Mouse (Mus musculus) neural tube, embryonic 13.5 days (tissue): ENCODE results near the gene Anxa11. TPM values are rescaled to one million over a fixed set of nuclear protein-coding genes. Genes with fewer than 3 reads are reported as not detected.

Experiments
- ATAC-seq: fragments of 200-750 bp; cut with Nextera tagmentation; 2 replicates; pipeline ENCODE4 v1.8.0; 2017; ENCODE audit warnings: low read depth, mild to moderate bottlenecking, moderate TSS enrichment, moderate library complexity
- H3K27ac ChIP-seq: fragments of 300-500 bp; sonication (generic); replicated peaks from 2 replicates; pipeline ENCODE4 v1.5.1; 2015; ENCODE audit warnings: moderate library complexity, mild to moderate bottlenecking, inconsistent platforms
- H3K27me3 ChIP-seq: fragments of 300-500 bp; sonication (generic); 2 replicates; pipeline ENCODE4 v1.6.1; 2015; ENCODE audit warnings: mild to moderate bottlenecking, inconsistent platforms
- H3K36me3 ChIP-seq: fragments of 300-500 bp; sonication (generic); 2 replicates; pipeline ENCODE4 v1.6.1; 2015; ENCODE audit warnings: mild to moderate bottlenecking, inconsistent platforms
- H3K4me1 ChIP-seq: fragments of 300-500 bp; sonication (generic); replicated peaks from 2 replicates; pipeline ENCODE4 v1.6.1; 2015; ENCODE audit warnings: inconsistent platforms
- H3K4me2 ChIP-seq: fragments of 300-500 bp; sonication (generic); 2 replicates; pipeline ENCODE4 v1.6.1; 2015; ENCODE audit warnings: inconsistent platforms, mild to moderate bottlenecking, moderate library complexity
- H3K4me3 ChIP-seq: fragments of 300-500 bp; sonication (generic); 2 replicates; pipeline ENCODE4 v1.5.1; 2015; ENCODE audit warnings: mild to moderate bottlenecking, inconsistent platforms
- H3K9ac ChIP-seq: fragments of 300-500 bp; sonication (generic); 2 replicates; pipeline ENCODE4 v1.6.1; 2015; ENCODE audit warnings: moderate library complexity, mild to moderate bottlenecking, inconsistent platforms
- H3K9me3 ChIP-seq: fragments of 300-500 bp; sonication (generic); 2 replicates; pipeline ENCODE4 v1.6.1; 2016; ENCODE audit warnings: inconsistent platforms
- WGBS: fragments of 180-500 bp; shearing (Covaris S2); methylation state at CpG from one replicate; pipeline ENCODE4 v1.1.7; 2015; 5-methylcytosine and 5-hydroxymethylcytosine counted together
- polyA plus RNA-seq: library from polyadenylated mRNA; unstranded; fragments of >200 nt; fragmentation: Nextera tagmentation; extraction: Ambion mirVana; gene quantifications from 2 replicates; pipeline ENCODE4 v1.2.1, GENCODE M21; 2015

Gene Anxa11
- polyA plus RNA-seq, 1 experiment from 2014 or later: 3.1 TPM

DNA sequence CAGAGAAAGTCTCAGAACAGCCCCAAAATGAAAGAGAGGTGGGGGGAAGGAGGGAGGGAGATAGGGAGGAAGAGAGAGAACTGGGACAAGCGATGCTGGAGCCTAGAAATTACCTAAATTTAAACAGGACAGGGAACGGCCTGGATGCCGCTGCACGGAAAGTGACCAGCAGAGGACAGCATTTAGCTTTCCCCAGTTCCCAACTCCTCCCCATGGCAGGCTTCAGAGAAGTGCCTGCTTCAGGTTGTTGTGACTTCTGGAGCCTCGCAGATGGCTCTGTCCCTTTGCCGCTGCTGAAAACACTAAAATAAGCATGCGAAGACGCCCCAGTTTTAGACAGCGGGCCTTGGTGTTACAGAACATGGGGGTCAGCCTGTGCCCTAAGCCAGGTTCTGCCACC, 25.5 kb upstream of the Anxa11 start:
- Histone ChIP-seq H3K4me3 (no peak overlapping the region), H3K36me3 (no peaks in the 10 kb centered on the region), H3K27ac (no peak overlapping the region), H3K27me3 (no peaks in the 10 kb centered on the region), H3K4me2 (no peak overlapping the region), H3K9ac (no peak overlapping the region), H3K9me3 (no peaks in the 10 kb centered on the region), H3K4me1 (no peaks in the 10 kb centered on the region; the same call in 1 of the 2 replicates)
- 8% methylated on average over 9 of the region's 9 CpGs for WGBS
- ATAC-seq: peak; percentile 71; the same call in 1 of the 2 replicates

DNA sequence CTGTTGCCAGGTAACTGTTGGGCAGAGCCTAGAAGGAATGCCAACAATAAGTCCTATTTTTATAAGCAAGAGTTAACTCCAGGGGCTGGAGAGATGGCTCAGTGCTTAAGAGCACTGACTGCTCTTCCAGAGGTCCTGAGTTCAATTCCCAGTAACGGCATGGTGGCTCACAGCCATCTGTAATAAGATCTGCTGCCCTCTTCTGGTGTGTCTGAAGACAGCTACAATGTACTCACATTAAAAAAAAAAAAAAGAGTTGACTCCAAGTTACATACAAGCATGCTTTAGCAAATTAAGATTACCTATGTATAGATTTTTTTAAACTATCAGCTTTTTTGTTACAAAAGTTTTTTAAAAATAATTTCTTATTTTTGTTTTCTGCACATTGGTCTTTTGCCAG, 19.4 kb upstream of the Anxa11 start:
- no peaks in the 10 kb centered on the region for H3K9me3 ChIP-seq
- no peak overlapping the region for H3K27ac ChIP-seq
- WGBS: 79% methylated on average over 1 of the region's 1 CpGs
- no peak for ATAC-seq
- no peak overlapping the region for H3K9ac ChIP-seq
- H3K36me3 ChIP-seq: no peaks in the 10 kb centered on the region
- 0 out of 2 replicates have a peak, but pooled peaks cover 7% of the 10 kb centered on the region for H3K4me1 ChIP-seq
- no peak overlapping the region for H3K4me2 ChIP-seq
- H3K27me3 ChIP-seq: no peaks in the 10 kb centered on the region
- no peak overlapping the region for H3K4me3 ChIP-seq

DNA sequence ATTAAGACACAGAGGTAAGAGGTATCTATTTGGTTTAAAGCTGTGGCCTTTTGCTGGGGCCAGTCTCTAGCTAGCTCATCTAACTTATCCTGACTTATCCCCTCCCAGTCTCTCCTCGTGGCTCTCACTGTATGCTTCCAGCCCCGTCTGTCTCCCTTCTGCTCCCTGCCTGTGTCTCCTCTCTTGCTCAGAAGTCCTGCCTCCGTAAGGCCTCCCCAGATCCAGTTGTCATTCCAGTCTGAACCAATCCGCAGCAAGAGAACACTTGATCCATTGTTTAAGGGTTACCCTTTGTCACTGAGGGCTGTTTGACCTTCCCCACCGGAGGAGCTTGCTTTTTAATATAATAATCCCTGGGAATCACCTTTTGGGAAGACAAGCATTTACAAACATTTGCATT, 17.0 kb upstream of the Anxa11 start:
- Histone ChIP-seq H3K27ac (no peak overlapping the region), H3K9ac (no peak overlapping the region), H3K27me3 (no peaks in the 10 kb centered on the region), H3K4me3 (no peak overlapping the region), H3K36me3 (no peaks in the 10 kb centered on the region), H3K4me2 (no peak overlapping the region), H3K9me3 (no peaks in the 10 kb centered on the region), H3K4me1 (0 out of 2 replicates have a peak, but pooled peaks cover 7% of the 10 kb centered on the region)
- 36% methylated on average over 5 of the region's 5 CpGs for WGBS
- ATAC-seq: no peak

DNA sequence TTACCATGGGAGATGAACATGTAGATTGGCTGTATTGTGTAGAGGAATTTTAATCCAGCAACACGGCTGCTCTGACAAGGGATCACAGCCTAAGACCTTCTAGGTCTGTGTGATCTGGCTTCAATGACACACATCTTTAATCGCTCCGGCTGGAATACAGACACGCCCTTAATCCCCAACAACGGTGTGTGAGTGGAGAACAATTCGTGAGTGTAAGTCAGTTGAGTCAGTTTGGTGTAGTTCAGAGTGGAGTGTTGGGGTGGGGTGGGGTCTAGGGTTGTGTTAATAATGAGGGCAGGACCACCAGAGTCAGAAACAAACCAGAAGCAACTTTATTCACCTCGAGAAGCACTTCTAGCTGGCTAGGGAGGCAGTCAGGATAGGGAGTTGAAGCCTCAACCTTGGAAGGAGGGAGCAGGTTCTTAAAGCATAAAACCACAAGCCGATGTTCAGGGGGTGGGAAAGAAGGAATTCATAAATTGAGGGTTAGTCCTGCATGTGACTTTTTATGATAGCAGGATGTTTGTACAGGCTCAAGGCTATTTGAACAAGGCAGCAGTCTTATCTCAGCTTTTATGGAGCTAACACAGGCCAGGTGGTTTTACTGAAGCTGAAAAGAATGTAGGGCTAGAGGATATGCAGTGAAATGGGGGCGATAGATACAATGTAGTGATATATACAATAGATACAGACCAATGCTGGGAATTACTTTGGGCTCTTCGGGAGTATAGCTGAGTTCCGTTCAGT, 15.9 kb upstream of the Anxa11 start:
- Histone ChIP-seq H3K36me3 (no peaks in the 10 kb centered on the region), H3K4me3 (no peak overlapping the region), H3K27ac (no peak overlapping the region), H3K27me3 (no peaks in the 10 kb centered on the region), H3K9me3 (no peaks in the 10 kb centered on the region), H3K4me2 (no peak overlapping the region), H3K9ac (no peak overlapping the region), H3K4me1 (0 out of 2 replicates have a peak, but pooled peaks cover 7% of the 10 kb centered on the region)
- ATAC-seq: no peak
- WGBS: 94% methylated on average over 11 of the region's 11 CpGs

DNA sequence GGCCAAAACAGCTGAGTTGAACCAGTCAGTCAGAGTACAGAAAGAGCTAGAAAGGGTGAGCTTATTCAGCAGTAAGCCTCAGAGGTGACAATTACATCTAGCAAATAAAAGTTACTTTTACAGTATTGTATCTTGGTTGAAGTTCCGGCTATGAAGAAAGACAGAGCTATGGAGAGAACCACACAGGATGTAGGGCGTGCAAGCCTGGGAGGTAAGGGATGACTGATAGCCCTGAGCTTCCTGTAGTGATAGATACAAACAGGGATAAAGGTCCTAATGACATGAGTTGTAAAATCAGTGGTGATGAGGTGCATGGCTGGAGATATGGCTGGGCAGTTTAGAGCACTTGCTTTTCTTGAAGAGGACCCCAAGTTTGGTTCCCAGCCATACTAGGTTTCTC, 15.1 kb upstream of the Anxa11 start:
- H3K27me3 ChIP-seq: no peaks in the 10 kb centered on the region
- H3K27ac ChIP-seq: no peak overlapping the region
- ATAC-seq: no peak
- H3K9me3 ChIP-seq: no peaks in the 10 kb centered on the region
- H3K4me2 ChIP-seq: no peak overlapping the region
- no peaks in the 10 kb centered on the region for H3K36me3 ChIP-seq
- no peak overlapping the region for H3K9ac ChIP-seq
- 89% methylated on average over 2 of the region's 2 CpGs for WGBS
- 0 out of 2 replicates have a peak, but pooled peaks cover 7% of the 10 kb centered on the region for H3K4me1 ChIP-seq
- H3K4me3 ChIP-seq: no peak overlapping the region

DNA sequence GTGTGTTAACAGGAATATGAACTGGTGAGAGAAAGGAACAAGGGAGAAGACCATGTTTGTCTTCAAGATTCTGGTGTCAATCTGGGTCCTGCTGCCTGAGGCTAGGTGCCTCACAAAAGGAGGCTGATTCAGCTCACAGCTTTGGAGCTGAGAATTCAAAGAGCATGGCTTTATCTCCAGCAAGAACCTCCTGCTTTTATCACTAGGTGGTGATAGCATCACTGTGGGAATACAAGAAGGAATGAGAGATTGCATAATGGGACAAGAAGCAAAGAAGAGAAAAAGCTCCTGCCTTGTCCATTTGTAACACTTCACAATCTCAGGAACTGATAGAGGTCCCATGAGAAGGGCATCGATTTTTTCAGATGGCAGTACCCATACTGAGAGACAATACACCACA, 10.6 kb upstream of the Anxa11 start:
- WGBS: 83% methylated on average over 1 of the region's 1 CpGs
- no peaks in the 10 kb centered on the region for H3K9me3 ChIP-seq
- H3K4me1 ChIP-seq: no peaks in the 10 kb centered on the region; the same call in 1 of the 2 replicates
- ATAC-seq: no peak
- no peak overlapping the region for H3K4me2 ChIP-seq
- no peak overlapping the region for H3K9ac ChIP-seq
- no peak overlapping the region for H3K4me3 ChIP-seq
- no peak overlapping the region for H3K27ac ChIP-seq
- H3K27me3 ChIP-seq: no peaks in the 10 kb centered on the region
- no peaks in the 10 kb centered on the region for H3K36me3 ChIP-seq

GRCm38 (mm10) chr14:25832301-25832700, 9.7 kb upstream of the Anxa11 start:
- Histone ChIP-seq H3K4me2 (no peak overlapping the region), H3K27me3 (no peaks in the 10 kb centered on the region), H3K9ac (no peak overlapping the region), H3K4me1 (no peaks in the 10 kb centered on the region; the same call in 1 of the 2 replicates), H3K27ac (no peak overlapping the region), H3K4me3 (no peak overlapping the region), H3K36me3 (no peaks in the 10 kb centered on the region), H3K9me3 (no peaks in the 10 kb centered on the region)
- WGBS: 12% methylated on average over 14 of the region's 14 CpGs
- ATAC-seq: no peak

DNA sequence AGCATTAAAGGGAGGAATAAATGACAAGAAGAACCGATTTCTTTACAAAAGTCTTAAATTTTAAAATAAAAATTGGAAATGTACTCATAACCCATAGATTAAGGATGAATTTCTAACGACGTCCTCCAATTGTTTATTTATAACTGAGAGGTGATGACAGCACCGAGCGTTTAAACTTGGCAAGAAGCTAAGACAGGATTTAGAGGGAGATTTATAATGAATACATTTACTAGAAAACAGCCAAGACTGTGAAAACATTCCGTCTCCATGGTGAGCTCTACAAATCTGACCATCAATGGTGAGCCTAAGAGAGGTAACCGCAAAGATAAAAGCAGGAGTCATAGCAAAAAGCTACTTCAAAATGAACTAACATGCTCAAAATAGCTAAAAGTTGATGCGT, 3.5 kb upstream of the Anxa11 start:
- Histone ChIP-seq H3K27me3 (peaks cover 31% of the 10 kb centered on the region), H3K4me1 (peaks cover 14% of the 10 kb centered on the region), H3K4me2 (no peak overlapping the region), H3K9ac (no peak overlapping the region), H3K4me3 (no peak overlapping the region), H3K36me3 (no peaks in the 10 kb centered on the region), H3K9me3 (no peaks in the 10 kb centered on the region), H3K27ac (no peak overlapping the region)
- ATAC-seq: no peak
- 51% methylated on average over 8 of the region's 8 CpGs for WGBS

DNA sequence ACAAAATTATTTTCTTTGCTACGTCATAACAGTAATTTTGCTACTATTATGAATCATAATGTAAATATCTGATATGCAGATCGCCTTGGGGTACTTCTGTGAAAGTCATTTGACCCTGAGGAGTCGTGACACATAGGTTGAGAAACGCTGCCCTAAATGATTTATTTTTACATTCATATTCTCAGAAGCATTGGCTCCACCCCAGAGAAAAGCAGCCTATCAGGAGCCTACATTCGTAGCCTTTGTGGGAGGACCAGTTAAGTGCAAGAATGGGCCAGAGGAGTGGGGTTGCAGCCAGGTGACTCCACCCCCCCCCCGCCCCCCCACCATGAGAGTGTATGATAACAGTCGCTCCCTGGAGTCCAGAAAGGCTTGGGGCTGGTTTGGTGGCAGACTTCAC, 2.2 kb upstream of the Anxa11 start:
- H3K36me3 ChIP-seq: no peaks in the 10 kb centered on the region
- no peaks in the 10 kb centered on the region for H3K9me3 ChIP-seq
- H3K9ac ChIP-seq: no peak overlapping the region
- no peak overlapping the region for H3K4me2 ChIP-seq
- no peak for ATAC-seq
- H3K4me3 ChIP-seq: no peak overlapping the region
- H3K27ac ChIP-seq: no peak overlapping the region
- WGBS: 74% methylated on average over 7 of the region's 7 CpGs
- peaks cover 14% of the 10 kb centered on the region for H3K4me1 ChIP-seq
- peaks cover 45% of the 10 kb centered on the region for H3K27me3 ChIP-seq

GRCm38 (mm10) chr14:25840961-25841360, 995 bp upstream of the Anxa11 start:
- Histone ChIP-seq H3K4me1 (peaks cover 14% of the 10 kb centered on the region), H3K36me3 (no peaks in the 10 kb centered on the region), H3K4me3 (no peak overlapping the region), H3K27me3 (peaks cover 50% of the 10 kb centered on the region), H3K9me3 (no peaks in the 10 kb centered on the region), H3K27ac (no peak overlapping the region), H3K9ac (no peak overlapping the region), H3K4me2 (no peak overlapping the region)
- 7% methylated on average over 7 of the region's 7 CpGs for WGBS
- ATAC-seq: no peak

DNA sequence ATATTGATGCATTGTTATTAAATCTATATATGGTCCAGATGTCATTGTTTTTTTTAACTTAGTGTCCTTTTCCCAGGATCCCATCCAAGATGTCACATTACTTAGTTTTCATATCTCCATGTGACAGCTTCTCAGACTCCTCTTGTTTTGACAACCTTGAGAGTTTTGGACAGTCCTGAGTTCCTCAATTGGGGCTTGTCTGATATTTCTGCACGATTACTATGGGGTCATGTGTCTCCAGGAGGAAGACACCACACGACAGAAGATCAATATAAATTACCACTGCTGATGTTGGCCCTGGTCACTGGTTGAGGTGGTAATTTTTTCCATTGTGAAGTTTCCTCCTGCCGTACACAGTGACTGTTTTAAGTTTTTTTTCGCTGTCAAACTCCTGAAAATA, 377 bp upstream of the Anxa11 start:
- ATAC-seq: peak; percentile 23; the same call in 1 of the 2 replicates
- peaks cover 56% of the 10 kb centered on the region for H3K27me3 ChIP-seq
- peak overlapping the region; percentile 86 for H3K4me2 ChIP-seq
- no peak overlapping the region for H3K27ac ChIP-seq
- H3K9ac ChIP-seq: no peak overlapping the region
- no peaks in the 10 kb centered on the region for H3K9me3 ChIP-seq
- H3K4me3 ChIP-seq: peak overlapping the region; percentile 52
- peaks cover 14% of the 10 kb centered on the region for H3K4me1 ChIP-seq
- H3K36me3 ChIP-seq: no peaks in the 10 kb centered on the region
- 2% methylated on average over 4 of the region's 4 CpGs for WGBS

GRCm38 (mm10) chr14:25842688-25843003, 690 bp downstream of the Anxa11 start:
- peak overlapping the region; percentile 63 for H3K9ac ChIP-seq
- H3K4me3 ChIP-seq: peak overlapping the region; percentile 52
- H3K27me3 ChIP-seq: peaks cover 58% of the 10 kb centered on the region
- H3K27ac ChIP-seq: no peak overlapping the region
- ATAC-seq: no peak
- peaks cover 17% of the 10 kb centered on the region for H3K4me1 ChIP-seq
- no peaks in the 10 kb centered on the region for H3K36me3 ChIP-seq
- peak overlapping the region; percentile 86 for H3K4me2 ChIP-seq
- no peaks in the 10 kb centered on the region for H3K9me3 ChIP-seq
- WGBS: 1% methylated on average over 12 of the region's 12 CpGs

GRCm38 (mm10) chr14:25844372-25844771, 2.4 kb downstream of the Anxa11 start:
- Histone ChIP-seq H3K27ac (no peak overlapping the region), H3K9ac (no peak overlapping the region), H3K4me3 (no peak overlapping the region), H3K4me2 (no peak overlapping the region), H3K36me3 (no peaks in the 10 kb centered on the region), H3K9me3 (no peaks in the 10 kb centered on the region), H3K4me1 (peaks cover 22% of the 10 kb centered on the region), H3K27me3 (peaks cover 58% of the 10 kb centered on the region)
- no peak for ATAC-seq
- WGBS: 95% methylated on average over 4 of the region's 4 CpGs
